Mouse (Mus musculus): ENCODE data around the gene Akap1. TPM values are rescaled to one million over a fixed set of nuclear protein-coding genes. Genes with fewer than 3 reads are reported as not detected.

Gene Akap1
- polyA plus RNA-seq, 1 experiment: 32.2 TPM

DNA sequence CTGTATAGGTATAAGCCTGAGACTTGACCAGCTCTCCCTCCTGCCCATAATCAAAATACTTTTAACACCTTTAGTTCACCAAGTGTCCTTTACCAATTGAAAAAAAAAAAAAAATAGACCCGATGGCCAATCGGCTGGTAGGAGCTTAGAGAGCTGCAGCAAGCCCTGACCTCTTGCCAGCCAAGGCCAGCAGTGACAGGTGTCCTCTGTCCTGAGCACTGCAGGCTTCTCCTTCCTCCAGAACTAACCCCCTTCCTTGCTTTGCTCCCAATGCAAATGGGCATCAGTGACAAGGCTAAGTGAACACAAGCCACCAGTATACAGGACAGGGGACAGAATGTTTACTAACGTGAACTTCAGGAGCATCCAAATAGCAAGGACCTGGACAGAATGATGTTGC is 3.7 kb downstream of the Akap1 start:
- Histone ChIP-seq H3K4me3 (replicated peaks; ENCODE audit: extremely low read depth, low read depth, low read length) (no peak overlapping the region), H3K4me1 (ENCODE audit: control insufficient read depth, insufficient read depth, low read length) (peaks cover 11% of the 10 kb centered on the region)
- 64% methylated on average over 3 of the region's 3 CpGs for WGBS
- TF ChIP-seq POLR2A (IDR thresholded peaks at IDR 0.05; ENCODE audit: borderline replicate concordance, extremely low read depth, low read depth, low read length): no peak
- TF ChIP-seq CTCF (IDR thresholded peaks at IDR 0.05; ENCODE audit: insufficient read depth, low read length): no peak
- no peak for DNase-seq

DNA sequence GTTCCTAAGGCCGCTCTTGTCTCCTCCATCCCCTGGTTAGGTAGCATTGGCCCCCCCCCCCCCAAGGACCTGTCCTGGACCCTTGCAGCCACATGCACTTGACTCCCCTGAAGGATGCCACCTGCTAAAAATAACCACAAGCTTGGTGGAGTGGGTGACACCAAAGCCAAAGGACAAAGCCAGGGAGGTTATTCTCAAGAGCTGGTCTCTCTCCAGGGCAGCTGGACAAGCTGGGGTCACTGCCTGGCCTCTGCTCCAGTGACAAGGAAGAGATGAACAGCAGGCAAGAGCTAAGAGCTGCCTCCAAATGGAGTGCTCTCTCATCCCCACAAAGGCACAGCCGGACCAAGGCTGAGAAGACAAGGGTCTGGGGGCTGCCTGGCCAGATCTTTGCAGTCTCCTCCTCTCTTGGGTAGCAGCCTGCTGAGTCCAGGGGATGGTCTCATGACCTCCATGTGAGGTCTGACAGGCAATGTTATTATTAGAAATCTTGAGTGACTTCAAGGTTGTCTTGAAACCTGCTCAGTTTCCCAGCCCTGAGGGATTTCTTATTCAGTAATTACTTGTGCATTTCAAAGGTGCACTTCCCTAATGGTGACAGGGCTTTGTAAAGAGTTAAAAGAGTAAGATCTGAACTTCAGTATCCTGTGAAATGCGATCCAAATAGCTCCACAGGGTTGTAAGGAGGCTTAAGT is 6.9 kb downstream of the Akap1 start:
- 70% methylated on average over 3 of the region's 3 CpGs for WGBS
- Histone ChIP-seq H3K4me1 (ENCODE audit: control insufficient read depth, insufficient read depth, low read length) (peaks cover 5% of the 10 kb centered on the region; the same call in 1 of the 2 replicates), H3K4me3 (replicated peaks; ENCODE audit: extremely low read depth, low read depth, low read length) (no peak overlapping the region)
- no peak for DNase-seq
- no peak for TF ChIP-seq POLR2A (IDR thresholded peaks at IDR 0.05; ENCODE audit: borderline replicate concordance, extremely low read depth, low read depth, low read length)
- no peak for TF ChIP-seq CTCF (IDR thresholded peaks at IDR 0.05; ENCODE audit: insufficient read depth, low read length)

GRCm38 (mm10) chr11:88856383-88856782 is 8.0 kb downstream of the Akap1 start:
- TF ChIP-seq CTCF (IDR thresholded peaks at IDR 0.05; ENCODE audit: insufficient read depth, low read length) (no peak), POLR2A (IDR thresholded peaks at IDR 0.05; ENCODE audit: borderline replicate concordance, extremely low read depth, low read depth, low read length) (no peak)
- 66% methylated on average over 2 of the region's 2 CpGs for WGBS
- H3K4me1 ChIP-seq (ENCODE audit: control insufficient read depth, insufficient read depth, low read length): peaks cover 3% of the 10 kb centered on the region; the same call in 1 of the 2 replicates
- no peak overlapping the region for H3K4me3 ChIP-seq (replicated peaks; ENCODE audit: extremely low read depth, low read depth, low read length)
- DNase-seq: no peak

DNA sequence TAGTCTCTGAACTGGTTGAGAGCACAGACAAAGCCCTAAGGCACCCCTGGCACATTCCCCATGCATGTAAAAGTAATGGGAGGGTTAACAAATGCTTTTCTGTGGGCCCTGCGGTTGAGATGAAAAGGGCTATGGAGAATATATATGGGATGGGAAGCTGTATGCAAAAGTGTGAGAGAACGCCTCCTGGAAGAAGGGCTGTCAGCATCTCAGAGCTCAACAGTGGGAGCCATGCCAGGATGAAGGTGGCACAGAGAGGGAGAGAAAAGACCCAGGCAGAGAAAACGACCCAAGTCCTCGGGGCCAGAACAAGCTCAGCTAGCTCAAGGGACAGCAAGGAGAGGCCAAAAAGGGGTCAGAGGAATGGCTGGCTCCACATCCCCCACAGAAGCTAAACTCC is 8.6 kb downstream of the Akap1 start:
- 53% methylated on average over 4 of the region's 4 CpGs for WGBS
- TF ChIP-seq POLR2A (IDR thresholded peaks at IDR 0.05; ENCODE audit: borderline replicate concordance, extremely low read depth, low read depth, low read length) (no peak), CTCF (IDR thresholded peaks at IDR 0.05; ENCODE audit: insufficient read depth, low read length) (no peak)
- Histone ChIP-seq H3K4me3 (replicated peaks; ENCODE audit: extremely low read depth, low read depth, low read length) (no peak overlapping the region), H3K4me1 (ENCODE audit: control insufficient read depth, insufficient read depth, low read length) (peaks cover 3% of the 10 kb centered on the region; the same call in 1 of the 2 replicates)
- no peak for DNase-seq

DNA sequence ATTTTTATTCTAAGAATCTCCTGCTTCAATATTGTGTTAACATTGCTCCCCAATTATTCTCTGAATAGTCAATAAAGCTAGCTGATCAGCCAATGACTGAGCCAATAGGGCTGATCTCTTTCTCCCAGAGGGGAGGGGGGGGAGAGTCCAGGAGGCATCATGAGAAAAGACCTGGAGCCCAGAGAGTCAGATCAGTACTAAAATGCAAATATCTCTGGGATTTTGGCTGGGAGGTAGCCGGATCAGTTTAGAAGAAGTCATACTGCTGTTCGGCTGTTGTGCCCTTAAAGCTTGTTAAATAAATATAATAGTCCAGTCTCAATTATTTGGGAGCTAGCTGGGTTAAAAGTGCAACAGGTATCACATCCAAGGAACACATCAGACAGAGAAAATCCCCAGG is 10.8 kb downstream of the Akap1 start:
- Histone ChIP-seq H3K4me1 (ENCODE audit: control insufficient read depth, insufficient read depth, low read length) (peaks cover 9% of the 10 kb centered on the region; the same call in 1 of the 2 replicates), H3K4me3 (replicated peaks; ENCODE audit: extremely low read depth, low read depth, low read length) (no peak overlapping the region)
- DNase-seq: no peak
- TF ChIP-seq CTCF (IDR thresholded peaks at IDR 0.05; ENCODE audit: insufficient read depth, low read length): no peak
- no peak for TF ChIP-seq POLR2A (IDR thresholded peaks at IDR 0.05; ENCODE audit: borderline replicate concordance, extremely low read depth, low read depth, low read length)
- 91% methylated on average over 2 of the region's 2 CpGs for WGBS

DNA sequence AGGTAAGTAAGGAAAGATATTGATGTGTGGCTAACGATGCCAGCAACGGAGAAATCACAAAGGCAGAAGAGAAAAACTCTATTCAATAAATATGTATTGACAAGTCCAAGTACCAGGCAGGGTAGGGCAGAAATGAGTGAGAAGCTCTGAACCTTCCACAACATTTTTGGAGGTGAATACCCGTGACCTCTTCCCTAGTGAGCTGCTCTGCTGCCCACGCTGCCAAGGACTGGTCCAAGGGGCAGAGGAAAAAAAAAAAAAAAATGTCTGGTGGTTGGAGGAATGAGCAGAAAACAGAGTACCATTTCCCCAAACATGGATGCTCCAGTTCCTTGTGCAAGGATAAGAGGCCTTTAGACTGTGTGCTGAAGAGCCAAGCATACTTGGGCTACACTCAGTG is 11.6 kb downstream of the Akap1 start:
- TF ChIP-seq CTCF (IDR thresholded peaks at IDR 0.05; ENCODE audit: insufficient read depth, low read length) (no peak), POLR2A (IDR thresholded peaks at IDR 0.05; ENCODE audit: borderline replicate concordance, extremely low read depth, low read depth, low read length) (no peak)
- no peak for DNase-seq
- WGBS: 95% methylated on average over 4 of the region's 4 CpGs

GRCm38 (mm10) chr11:88851049-88851825 is 13.1 kb downstream of the Akap1 start:
- DNase-seq: no peak
- WGBS: 81% methylated on average over 15 of the region's 15 CpGs

More for the DNA sequence above, 11.6 kb downstream of the Akap1 start:
- Histone ChIP-seq H3K4me1 (ENCODE audit: control insufficient read depth, insufficient read depth, low read length) (peaks cover 11% of the 10 kb centered on the region; the same call in 1 of the 2 replicates), H3K4me3 (replicated peaks; ENCODE audit: extremely low read depth, low read depth, low read length) (no peak overlapping the region)

GRCm38 (mm10) chr11:88849732-88850131 is 14.7 kb downstream of the Akap1 start:
- WGBS: 57% methylated on average over 3 of the region's 3 CpGs
- Histone ChIP-seq H3K4me1 (ENCODE audit: control insufficient read depth, insufficient read depth, low read length) (peaks cover 7% of the 10 kb centered on the region; the same call in 1 of the 2 replicates), H3K4me3 (replicated peaks; ENCODE audit: extremely low read depth, low read depth, low read length) (no peak overlapping the region)
- no peak for TF ChIP-seq POLR2A (IDR thresholded peaks at IDR 0.05; ENCODE audit: borderline replicate concordance, extremely low read depth, low read depth, low read length)
- 0 out of 2 replicates have a peak, but pooled peaks have one; percentile 8 for TF ChIP-seq CTCF (IDR thresholded peaks at IDR 0.05; ENCODE audit: insufficient read depth, low read length)
- no peak for DNase-seq

More at GRCm38 (mm10) chr11:88851049-88851825, 13.1 kb downstream of the Akap1 start:
- TF ChIP-seq POLR2A (IDR thresholded peaks at IDR 0.05; ENCODE audit: borderline replicate concordance, extremely low read depth, low read depth, low read length): no peak
- TF ChIP-seq CTCF (IDR thresholded peaks at IDR 0.05; ENCODE audit: insufficient read depth, low read length): no peak
- no peak overlapping the region for H3K4me3 ChIP-seq (replicated peaks; ENCODE audit: extremely low read depth, low read depth, low read length)
- H3K4me1 ChIP-seq (ENCODE audit: control insufficient read depth, insufficient read depth, low read length): peaks cover 7% of the 10 kb centered on the region; the same call in 1 of the 2 replicates

- 23% methylated on average over 8 of the region's 8 CpGs for WGBS
- peak; percentile 32 for DNase-seq
- Histone ChIP-seq H3K4me3 (replicated peaks; ENCODE audit: extremely low read depth, low read depth, low read length) (no peak overlapping the region), H3K4me1 (ENCODE audit: control insufficient read depth, insufficient read depth, low read length) (peaks cover 7% of the 10 kb centered on the region; the same call in 1 of the 2 replicates)
- TF ChIP-seq CTCF (IDR thresholded peaks at IDR 0.05; ENCODE audit: insufficient read depth, low read length): no peak
- TF ChIP-seq POLR2A (IDR thresholded peaks at IDR 0.05; ENCODE audit: borderline replicate concordance, extremely low read depth, low read depth, low read length): no peak
Observed at GRCm38 (mm10) chr11:88849284-88849683, 15.1 kb downstream of the Akap1 start.

All from lung, adult 2 months (tissue).